Comparison of ENCODE assay signal across 13 mouse cellular contexts in the genomic region with DNA sequence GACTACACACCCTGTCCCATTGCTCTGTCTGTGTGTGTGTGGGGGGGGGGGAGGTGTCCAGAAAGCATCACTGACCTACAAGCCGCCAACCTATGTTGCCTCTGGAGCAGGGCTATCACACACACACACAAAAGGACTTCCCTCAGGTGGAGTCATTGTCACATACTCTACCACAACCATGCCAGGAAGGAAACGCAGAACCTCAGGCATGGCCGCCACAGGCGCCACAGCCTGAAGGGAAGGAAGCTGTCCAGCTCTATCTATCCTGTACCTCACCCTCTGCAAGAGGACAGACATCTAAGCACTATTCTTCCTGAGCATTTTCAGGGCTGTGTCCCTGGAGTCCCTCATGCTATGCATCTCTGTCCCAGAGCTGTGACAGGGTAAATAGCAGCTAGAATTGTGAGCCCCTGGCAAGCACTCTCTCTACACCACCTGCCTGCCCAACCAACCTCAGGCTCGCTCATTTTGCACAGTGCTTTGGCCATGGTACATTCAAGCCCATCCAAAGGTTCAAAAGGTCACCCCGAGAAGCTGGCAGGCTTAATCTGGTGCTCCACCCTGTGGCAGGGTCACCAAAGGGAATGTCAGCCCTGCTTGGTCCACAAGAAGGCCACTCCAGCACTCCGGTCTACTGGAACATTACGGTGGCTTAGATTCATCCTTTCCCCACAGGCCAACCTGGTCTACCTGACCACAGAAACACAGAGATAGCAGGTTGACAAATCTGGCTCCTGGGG. TPM values are rescaled to one million over a fixed set of nuclear protein-coding genes. Genes with fewer than 3 reads are reported as not detected.
DNase-seq lines count a peak whose midpoint lies in the region; ATAC-seq lines count a peak whose summit lies in the region.
"Had no signal": no experiment of that assay in that cellular context is flagged by ENCODE, and none has a peak within 500 bp of the region (broad histone marks: within the 10 kb centered on the region; RNA-seq: fewer than 3 reads in every experiment).

No protein-coding gene starts in this region.

- no peaks in the 10 kb centered on the region for H3K36me3 ChIP-seq in midbrain, embryonic 13.5 days
- H3K36me3 ChIP-seq in midbrain, embryonic 10.5 days: no peaks in the 10 kb centered on the region
- no peaks in the 10 kb centered on the region for H3K36me3 ChIP-seq in forebrain, embryonic 15.5 days
- H3K36me3 ChIP-seq in neural tube, embryonic 15.5 days: no peaks in the 10 kb centered on the region

- no peak overlapping the region for H3K9ac ChIP-seq in midbrain, embryonic 13.5 days (replicated peaks)
- H3K9ac ChIP-seq in forebrain, embryonic 15.5 days (replicated peaks): no peak overlapping the region
- no peak overlapping the region for H3K9ac ChIP-seq in neural tube, embryonic 15.5 days (replicated peaks)
- H3K9ac ChIP-seq: liver, embryonic 14.5 days had no signal

- no peak overlapping the region for H3K4me2 ChIP-seq in midbrain, embryonic 13.5 days (replicated peaks)
- H3K4me2 ChIP-seq in forebrain, embryonic 15.5 days (replicated peaks): no peak overlapping the region
- no peak overlapping the region for H3K4me2 ChIP-seq in neural tube, embryonic 15.5 days
- H3K4me2 ChIP-seq: midbrain, embryonic 11.5 days had no signal

- H3K27me3 ChIP-seq in midbrain, embryonic 13.5 days: peaks cover 24% of the 10 kb centered on the region
- H3K27me3 ChIP-seq in midbrain, embryonic 10.5 days (ENCODE audit: low read depth, poor library complexity, severe bottlenecking): peaks cover 92% of the 10 kb centered on the region
- no peaks in the 10 kb centered on the region for H3K27me3 ChIP-seq in forebrain, embryonic 15.5 days
- H3K27me3 ChIP-seq in neural tube, embryonic 15.5 days (replicated peaks): peaks cover 3% of the 10 kb centered on the region; the same call in 1 of the 2 replicates

- no peak overlapping the region for H3K4me3 ChIP-seq in midbrain, embryonic 13.5 days (replicated peaks)
- no peak overlapping the region for H3K4me3 ChIP-seq in midbrain, embryonic 10.5 days
- H3K4me3 ChIP-seq in forebrain, embryonic 15.5 days: no peak overlapping the region
- no peak overlapping the region for H3K4me3 ChIP-seq in neural tube, embryonic 15.5 days (replicated peaks)

- WGBS in midbrain, embryonic 13.5 days: 72% methylated on average over 8 of the region's 8 CpGs
- WGBS in midbrain, embryonic 10.5 days: 73% methylated on average over 8 of the region's 8 CpGs
- 71% methylated on average over 8 of the region's 8 CpGs for WGBS in forebrain, embryonic 15.5 days
- WGBS in neural tube, embryonic 15.5 days: 65% methylated on average over 7 of the region's 8 CpGs

- no peak for ATAC-seq in midbrain, embryonic 13.5 days
- no peak for ATAC-seq in forebrain, embryonic 15.5 days (replicated peaks)
- no peak for ATAC-seq in neural tube, embryonic 15.5 days (ENCODE audit: low FRiP score)

- peak; percentile 33 to 43 for DNase-seq in kidney, adult 8-10 months
- no peak for DNase-seq in kidney, adult 11 months
- no peak for DNase-seq in midbrain, embryonic 10.5 days (ENCODE audit: low spot score)
- DNase-seq in urinary bladder, postnatal 4 days (ENCODE audit: low spot score in 2 of 2): no peak
- DNase-seq: adrenal gland, postnatal 14 days; cerebellum, adult 11 months; gastrocnemius, postnatal 36 days; thymus, postnatal 36 days had no signal

- no peaks in the 10 kb centered on the region for H3K9me3 ChIP-seq in midbrain, embryonic 13.5 days
- no peaks in the 10 kb centered on the region for H3K9me3 ChIP-seq in midbrain, embryonic 10.5 days (replicated peaks)
- no peaks in the 10 kb centered on the region for H3K9me3 ChIP-seq in forebrain, embryonic 15.5 days
- no peaks in the 10 kb centered on the region for H3K9me3 ChIP-seq in neural tube, embryonic 15.5 days (replicated peaks)

- peaks cover 56% of the 10 kb centered on the region for H3K4me1 ChIP-seq in midbrain, embryonic 13.5 days (replicated peaks)
- peaks cover 86% of the 10 kb centered on the region for H3K4me1 ChIP-seq in midbrain, embryonic 10.5 days
- H3K4me1 ChIP-seq in forebrain, embryonic 15.5 days: peaks cover 68% of the 10 kb centered on the region
- H3K4me1 ChIP-seq in neural tube, embryonic 15.5 days: peaks cover 32% of the 10 kb centered on the region

- H3K27ac ChIP-seq in midbrain, embryonic 13.5 days: peak overlapping the region; percentile 31; the same call in 1 of the 2 replicates
- no peak overlapping the region for H3K27ac ChIP-seq in midbrain, embryonic 10.5 days (replicated peaks)
- peak overlapping the region; percentile 66 for H3K27ac ChIP-seq in forebrain, embryonic 15.5 days (replicated peaks)
- H3K27ac ChIP-seq in neural tube, embryonic 15.5 days (replicated peaks): peak overlapping the region; percentile 58
- H3K27ac ChIP-seq: liver, embryonic 14.5 days had no signal

RNA-seq across cellular contexts. Expression of gene Wnt7b, which starts 12.1 kb away (rescaled TPM):
- polyA plus RNA-seq in midbrain, embryonic 13.5 days (2015; fragmentation: Nextera tagmentation; extraction: Ambion mirVana): 55.9 and 63.4 TPM in 2 replicates
- polyA plus RNA-seq in midbrain, embryonic 10.5 days (2016; fragmentation: Nextera tagmentation; extraction: Ambion mirVana): 54.8 and 56.5 TPM in 2 replicates
- polyA plus RNA-seq in forebrain, embryonic 15.5 days (2015; fragmentation: Nextera tagmentation; extraction: Ambion mirVana): 132 and 133 TPM in 2 replicates
- 16.6 and 20.2 TPM in 2 replicates for polyA plus RNA-seq in neural tube, embryonic 15.5 days (2015; fragmentation: Nextera tagmentation; extraction: Ambion mirVana)

Comparison
In these comparisons a context has a peak if more than half of its experiments do, and no peak if none do; other contexts are left out.
1. DNase-seq: peak in kidney, adult 8-10 months (2 of 2); none in kidney, adult 11 months (single experiment), midbrain, embryonic 10.5 days (single experiment) and urinary bladder, postnatal 4 days (0 of 2).